Mouse (Mus musculus) urinary bladder, adult 2 months (tissue): ENCODE results near the gene Rora. TPM values are rescaled to one million over a fixed set of nuclear protein-coding genes. Genes with fewer than 3 reads are reported as not detected.

Experiments used
- DNase-seq: peaks from one replicate; pipeline ENCODE4 v3.0.0; 2022; ENCODE audit warnings: low spot score
- polyA plus RNA-seq: library from polyadenylated mRNA; depleted of rRNA; stranded (reverse); fragments of >200 nt; gene quantifications from 2 replicates; pipeline ENCODE4 v1.2.3, GENCODE M21; 2012

Gene Rora
- polyA plus RNA-seq, 1 experiment = 12.2 TPM

DNA sequence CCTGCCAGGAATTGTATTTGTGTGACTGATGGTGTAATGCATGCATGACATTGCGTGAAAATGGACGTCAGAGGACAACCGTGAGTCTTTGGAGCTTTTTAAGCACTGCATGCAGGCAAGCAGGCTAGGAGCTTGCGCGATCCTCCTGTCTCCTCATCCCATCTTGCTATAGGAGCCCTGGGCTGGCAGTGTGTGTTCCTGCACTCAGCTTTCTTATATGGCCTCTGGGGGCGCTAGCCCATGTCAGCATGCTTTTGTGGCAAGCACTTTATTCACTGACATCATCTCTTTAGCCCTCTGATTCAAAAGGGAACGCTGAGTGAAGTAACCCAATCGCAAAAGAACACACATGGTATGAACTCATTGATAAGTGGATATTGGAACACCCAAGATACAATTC lies 105.7 kb downstream of the Rora start:
- DNase-seq = no peak

DNA sequence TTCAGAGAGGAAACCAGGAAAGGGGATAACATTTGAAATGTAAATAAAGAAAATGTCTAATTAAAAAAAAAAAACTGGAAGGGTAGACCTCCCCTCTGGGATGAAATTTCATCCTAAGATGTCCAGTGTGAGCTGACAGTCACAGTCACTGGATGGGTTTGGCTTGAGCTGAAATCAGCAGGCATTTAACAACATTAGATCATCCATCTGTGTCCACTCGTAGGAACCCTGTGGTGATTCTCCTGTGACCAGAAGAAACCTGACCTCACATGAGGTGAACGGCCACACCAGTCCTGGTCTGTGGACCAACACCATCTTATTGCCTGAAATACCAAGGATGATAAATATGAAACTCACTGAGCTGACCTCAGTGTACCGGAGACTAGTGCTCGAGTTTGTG lies 106.7 kb downstream of the Rora start:
- no peak for DNase-seq

DNA sequence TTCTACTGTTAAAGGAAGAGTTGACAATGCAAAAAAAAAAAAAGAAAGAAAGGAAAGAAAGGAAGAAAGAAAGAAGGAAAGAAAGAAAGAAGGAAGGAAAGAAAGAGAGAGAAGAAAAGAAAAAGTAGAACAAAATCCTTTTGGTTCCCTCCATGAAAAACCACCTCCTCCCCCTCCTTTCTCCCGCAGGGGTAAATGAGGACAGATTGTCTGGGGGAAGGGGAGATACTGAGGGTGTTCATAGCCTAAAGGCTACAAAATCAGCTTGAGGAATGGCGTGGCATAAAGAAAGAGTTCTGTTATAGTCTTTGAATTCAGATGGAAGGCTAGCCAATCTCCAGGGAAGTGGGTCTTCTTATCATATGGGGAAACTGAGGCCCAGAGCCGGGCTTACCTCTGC lies 107.3 kb downstream of the Rora start:
- DNase-seq = no peak

DNA sequence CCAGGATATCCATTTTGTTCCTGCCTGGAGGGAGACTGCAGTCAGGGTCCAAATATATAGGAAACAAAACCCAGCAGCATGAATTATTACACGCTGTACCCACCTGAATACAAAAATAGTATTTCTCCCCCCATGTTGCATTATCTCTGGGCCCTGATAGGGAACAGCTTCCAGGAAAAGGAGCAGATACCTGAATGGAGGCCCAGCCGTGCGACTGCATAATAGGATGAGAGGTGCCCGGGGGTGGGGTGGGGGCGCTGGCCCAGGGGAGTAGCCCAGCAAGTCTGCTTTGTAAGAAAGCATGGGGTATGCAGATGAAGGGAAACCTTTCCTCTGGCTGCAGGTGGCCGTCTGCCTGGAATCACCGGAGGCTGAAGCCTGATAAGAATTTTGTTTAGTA lies 108.1 kb downstream of the Rora start:
- no peak for DNase-seq

DNA sequence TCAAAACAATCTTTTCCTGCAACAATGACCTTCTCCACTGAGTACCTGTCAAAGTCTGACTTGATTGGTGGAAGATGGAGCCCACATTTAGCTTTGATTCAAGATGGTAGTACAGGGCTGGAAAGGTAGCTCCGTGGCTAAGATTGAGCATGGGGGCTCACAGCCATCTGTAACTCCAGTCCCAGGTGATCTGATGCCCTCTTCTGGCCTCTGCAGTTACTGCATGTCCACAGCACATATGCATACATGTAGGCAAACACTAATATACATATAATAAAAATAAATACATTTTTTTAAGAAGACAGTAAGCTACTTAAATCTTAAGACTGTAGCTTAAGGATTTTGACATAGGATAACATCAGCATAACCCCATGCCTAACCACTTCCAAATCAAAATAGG lies 112.0 kb downstream of the Rora start:
- DNase-seq = no peak

DNA sequence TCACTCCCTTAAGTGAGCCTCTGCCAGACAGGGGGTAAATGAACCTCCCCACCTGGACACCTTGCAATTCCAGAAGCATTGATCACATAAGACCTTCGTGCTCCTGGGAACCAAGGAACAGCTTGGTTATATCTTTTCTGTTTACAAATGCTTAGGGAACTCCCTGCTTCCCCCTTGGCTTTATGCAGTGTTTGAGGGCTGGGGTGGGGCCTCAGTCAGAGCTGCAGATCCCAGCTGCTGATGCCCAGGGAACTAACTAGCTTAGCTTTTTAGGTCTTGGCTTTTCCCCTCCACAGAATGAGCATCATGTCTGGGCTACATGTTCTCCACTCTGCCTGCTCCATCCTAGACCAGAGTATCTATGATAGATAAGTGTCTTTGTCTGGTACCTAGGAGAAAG lies 116.1 kb downstream of the Rora start:
- DNase-seq = no peak

DNA sequence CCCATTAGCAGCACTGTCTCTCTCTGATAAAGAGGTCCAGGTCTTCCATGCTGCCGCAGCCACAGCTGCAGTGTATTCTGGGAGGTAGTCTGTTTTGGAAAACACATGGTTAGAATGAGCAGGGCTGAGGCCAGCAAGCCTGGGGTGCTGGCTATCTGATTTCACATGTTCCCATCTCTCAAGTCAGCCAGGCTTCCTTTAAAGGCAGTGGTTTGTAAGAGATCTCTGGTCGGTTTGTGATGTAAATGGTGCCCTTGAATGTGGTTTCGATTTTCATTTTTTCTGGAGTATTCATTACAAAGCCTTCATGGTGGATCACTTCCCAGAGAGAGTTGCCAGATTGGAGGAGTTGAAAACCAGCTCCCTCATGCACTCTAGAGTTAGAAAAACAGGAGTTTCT lies 117.8 kb downstream of the Rora start:
- no peak for DNase-seq

DNA sequence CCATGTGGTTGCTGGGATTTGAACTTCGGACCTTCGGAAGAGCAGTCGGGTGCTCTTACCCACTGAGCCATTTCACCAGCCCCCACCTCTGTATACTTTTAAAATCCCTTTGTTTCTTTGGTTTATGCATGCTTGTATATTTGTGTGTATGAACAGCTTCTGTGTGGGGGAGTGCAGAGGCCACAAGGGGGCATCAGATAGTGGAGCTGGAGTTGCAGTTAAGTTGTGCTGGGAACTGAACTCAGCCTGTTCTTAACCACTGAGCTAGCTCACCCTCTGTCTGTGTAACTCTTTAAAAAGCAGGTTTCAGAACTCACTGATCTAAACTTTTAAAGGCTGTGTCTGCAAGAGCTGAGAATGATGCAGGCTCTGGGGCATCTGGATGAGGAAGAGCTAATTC lies 120.2 kb downstream of the Rora start:
- DNase-seq = no peak

DNA sequence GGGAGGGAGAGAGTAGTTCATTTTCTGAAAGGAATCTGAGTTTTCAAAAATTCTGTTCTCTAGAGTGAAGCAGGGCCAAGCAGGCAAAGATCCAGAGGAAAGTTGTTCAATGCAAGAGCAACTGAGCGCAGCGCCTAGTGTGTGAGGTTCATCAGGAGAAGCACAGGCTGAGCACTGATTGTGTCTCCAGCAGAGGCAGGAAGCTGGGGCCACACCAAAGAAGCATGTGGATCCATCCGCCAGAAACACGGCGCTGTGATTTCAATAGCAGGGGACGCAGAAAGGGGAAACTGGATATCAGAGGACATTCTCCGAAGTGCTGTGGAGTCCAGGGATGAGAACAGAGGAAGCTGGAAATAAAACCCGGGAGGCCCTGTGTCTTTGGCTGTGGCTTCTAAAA lies 128.4 kb downstream of the Rora start:
- no peak for DNase-seq

DNA sequence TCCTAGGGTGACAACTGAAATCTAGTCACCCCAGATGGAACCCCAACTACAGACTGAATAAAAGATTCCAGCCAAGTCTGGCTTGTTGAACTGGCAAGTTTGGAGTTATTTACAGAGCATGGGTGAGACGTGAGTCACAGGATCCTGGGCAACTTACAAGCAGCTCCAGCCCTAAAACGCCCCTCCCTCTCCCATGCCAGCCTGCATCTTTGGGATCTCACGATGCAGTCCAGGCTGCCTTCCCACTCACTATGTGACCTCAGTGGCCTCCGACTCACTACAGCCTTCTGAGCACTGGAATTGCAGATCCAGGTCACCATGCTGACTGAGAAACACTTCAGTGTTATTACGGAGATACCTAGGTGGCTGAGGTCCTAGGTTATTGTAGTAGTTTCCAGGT lies 129.0 kb downstream of the Rora start:
- DNase-seq = no peak

DNA sequence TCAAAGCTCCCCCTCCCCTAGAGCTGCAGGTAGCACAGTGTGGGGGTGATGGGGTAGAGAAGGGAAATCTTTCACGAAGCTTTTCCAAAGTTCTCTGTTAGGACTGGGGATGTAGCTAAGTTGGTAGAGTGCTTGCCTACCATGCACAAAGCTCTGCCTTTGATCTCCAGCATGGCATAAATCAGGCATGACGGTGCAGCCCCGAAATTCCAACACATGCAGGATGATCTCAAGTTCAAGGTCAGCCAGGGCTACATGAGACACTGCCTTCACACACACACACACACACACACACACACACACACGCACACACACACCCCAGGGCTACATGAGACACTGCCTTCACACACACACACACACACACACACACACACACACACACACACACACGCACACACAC lies 129.7 kb downstream of the Rora start:
- DNase-seq = no peak

DNA sequence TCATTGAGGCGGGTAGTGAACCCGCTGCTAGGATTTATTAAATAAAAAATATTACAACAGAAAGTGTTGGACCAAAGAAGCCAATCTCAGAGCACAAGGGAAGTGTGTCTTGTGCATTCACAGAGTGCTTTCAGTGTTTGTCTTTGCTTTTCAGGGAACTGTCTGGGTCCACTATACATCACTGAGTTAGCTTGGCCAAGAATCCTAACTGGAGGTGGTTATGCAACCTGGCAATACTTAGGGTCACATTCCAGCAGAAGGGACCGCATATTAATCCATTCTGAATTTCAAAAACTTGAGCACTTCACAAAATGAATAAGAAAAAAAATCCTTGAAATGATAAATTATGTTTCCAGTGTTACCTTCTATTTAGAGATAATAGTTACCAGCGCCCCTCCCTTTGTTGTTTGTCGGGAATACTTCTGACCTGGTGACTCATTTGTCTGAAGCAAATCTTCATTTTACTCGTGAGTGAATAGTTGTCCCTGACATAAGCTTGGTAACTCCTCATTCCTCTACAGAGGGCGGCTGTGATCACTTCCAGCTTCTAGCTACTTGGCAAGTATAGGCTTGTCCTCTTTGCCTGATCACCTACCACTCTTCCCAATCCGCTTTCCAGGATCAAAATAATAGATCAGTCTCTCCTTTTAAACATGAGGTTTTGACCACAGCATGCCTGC lies 133.2 kb downstream of the Rora start:
- no peak for DNase-seq

DNA sequence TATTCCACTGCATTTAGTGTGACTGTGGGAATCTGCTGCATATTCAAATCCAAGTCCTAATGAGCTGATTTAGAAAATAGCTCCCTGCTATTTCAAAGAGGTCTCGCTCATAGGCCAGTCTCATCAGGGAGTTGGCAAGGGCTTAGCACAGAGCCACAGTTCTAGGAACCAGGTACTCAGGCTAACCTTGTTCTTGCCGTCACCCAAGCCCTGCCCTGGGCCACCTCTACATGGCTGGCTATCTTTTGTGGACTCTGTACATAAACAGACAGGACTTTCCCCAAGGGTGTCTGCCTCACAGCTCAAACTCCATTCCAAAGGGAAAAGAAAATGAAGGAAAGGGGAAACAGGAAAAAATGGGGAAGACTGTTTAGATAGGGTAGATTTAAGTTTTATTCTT lies 134.1 kb downstream of the Rora start:
- no peak for DNase-seq

DNA sequence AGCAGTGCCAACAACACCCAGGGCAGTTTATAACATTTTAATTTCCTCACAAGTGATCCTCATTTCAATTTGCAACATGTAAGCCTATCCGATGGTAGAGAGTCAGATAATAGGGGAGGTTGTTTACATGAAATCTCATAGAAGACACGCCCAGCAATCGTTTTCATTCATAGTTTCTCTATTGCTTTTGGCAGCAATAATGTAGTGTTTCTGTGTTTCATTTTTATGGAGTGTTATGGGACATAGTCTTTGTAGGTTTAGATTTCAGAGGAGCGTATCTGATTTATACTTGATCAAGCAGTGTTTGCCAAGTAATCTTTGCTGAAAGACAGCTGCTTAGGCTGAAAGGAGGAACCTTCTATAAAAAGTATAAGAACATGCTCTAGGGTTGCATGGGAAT lies 137.3 kb downstream of the Rora start:
- no peak for DNase-seq

DNA sequence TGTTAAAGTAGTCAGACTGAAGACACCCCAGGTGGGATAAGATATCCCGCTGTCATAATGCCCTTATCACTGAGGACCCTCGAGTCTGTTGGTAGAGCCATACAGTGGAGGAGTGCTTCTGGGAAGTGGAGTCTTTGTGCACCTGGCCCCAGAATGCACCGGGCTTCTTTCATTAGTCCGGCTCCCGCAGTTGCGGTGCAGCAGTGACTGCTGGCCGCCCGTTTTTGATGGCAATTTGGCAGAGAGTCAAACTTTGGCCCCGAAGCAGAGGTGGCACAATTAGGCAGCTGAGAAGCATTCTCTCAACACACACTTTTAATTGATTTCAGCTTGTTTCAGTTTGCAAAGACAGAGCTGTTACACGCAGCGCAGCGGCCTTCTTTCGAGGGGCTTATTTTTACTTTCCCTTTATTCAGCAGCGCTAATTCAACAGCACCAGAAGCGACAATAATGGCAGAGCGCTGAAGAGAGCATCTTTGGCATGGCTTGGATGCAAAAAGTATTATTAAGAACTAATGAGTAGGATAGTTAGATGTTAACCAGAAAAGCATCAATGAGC lies 138.5 kb downstream of the Rora start:
- DNase-seq = no peak

DNA sequence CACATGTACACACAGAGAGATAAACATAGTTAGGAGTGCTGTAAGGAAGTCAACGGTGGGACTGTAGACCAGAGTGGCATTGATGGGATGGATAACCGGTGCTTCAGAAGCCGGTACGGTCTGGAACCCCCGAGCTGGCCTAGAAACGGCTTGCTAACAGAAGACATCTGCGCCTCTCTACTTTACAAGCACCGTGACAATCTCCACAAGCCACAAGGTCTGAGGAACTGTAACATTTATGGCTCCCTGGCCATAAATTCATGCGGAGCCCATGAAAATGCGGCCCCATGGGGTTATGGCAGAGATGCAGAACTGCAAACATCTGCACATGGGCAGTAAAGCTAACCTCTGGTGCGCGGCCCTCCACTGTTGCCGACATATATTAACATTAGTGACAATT lies 141.7 kb downstream of the Rora start:
- no peak for DNase-seq

DNA sequence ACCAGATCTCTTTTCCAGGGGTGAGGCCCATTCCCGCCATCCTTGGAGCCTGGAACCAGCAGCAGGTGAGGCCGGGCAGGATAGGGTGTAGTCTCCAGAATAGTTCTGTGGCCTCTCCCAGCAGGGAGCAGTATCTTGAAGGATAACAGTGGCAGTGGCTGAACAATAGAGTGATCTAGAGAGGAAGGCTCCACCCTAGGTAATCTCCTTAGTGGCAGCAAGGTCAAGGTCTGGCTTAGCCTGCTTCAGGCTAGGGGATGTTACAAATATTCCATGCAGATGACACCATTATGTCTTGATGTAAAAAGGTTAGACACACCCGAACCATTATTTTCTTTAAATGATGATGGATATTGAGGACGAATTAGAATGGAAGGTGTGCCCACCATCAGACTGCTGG lies 144.6 kb downstream of the Rora start:
- DNase-seq = no peak

DNA sequence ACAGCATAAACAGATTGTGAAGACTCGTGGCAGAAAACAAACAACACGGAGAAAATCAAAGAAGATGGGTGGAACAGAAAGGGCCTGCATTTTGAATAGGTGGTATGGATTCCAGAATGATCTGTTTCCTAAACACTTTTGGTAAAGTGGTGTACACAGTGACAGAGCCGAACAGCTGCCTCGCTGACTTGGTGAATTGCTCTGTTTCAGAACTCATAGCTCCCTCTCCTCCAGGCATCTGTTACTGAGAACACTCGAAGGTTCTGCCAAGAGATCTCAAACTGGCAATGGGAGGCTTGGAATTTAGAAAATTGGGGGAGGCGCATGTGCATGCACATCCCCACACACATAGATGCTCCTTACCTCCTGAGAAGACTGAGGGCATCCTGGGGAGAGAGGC lies 145.5 kb downstream of the Rora start:
- DNase-seq = no peak

DNA sequence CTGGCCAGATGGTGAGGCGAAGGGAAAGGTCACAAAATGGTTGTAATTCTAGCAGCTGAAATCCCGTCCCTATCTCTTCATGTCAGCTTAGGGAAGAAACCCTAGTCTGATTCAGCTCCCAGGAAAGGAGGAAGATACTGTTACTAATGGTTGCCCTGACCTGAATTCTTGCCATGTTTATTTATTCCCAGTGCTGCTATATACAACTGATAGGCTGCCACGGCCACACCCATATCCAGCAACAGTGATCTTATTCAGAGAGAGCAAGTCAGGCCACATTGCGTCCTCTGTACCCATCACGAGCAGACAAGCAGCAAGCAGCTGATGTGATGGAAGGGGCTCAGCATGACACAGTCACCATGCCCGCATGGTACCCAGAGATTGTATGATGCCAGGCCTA lies 150.6 kb downstream of the Rora start:
- DNase-seq = no peak

DNA sequence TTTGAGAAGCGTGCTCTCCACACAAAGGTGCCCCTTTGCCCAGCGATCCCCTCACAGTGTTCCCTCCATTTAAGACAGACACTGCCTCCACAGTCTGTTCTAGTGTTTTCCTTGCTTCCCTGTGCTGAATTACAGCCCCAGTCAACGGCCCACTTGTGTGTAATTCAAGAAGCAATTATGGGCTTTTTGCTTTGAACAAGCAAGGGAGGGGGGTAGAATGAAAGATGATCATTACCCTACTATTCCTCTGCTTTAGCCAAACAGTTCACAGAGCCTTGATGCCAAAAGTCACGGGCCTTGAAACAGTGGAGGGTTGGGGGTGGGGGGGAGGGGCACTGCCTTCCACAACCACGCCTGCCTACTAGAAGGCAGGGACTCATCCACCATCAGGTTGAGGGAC lies 152.2 kb downstream of the Rora start:
- DNase-seq = no peak

DNA sequence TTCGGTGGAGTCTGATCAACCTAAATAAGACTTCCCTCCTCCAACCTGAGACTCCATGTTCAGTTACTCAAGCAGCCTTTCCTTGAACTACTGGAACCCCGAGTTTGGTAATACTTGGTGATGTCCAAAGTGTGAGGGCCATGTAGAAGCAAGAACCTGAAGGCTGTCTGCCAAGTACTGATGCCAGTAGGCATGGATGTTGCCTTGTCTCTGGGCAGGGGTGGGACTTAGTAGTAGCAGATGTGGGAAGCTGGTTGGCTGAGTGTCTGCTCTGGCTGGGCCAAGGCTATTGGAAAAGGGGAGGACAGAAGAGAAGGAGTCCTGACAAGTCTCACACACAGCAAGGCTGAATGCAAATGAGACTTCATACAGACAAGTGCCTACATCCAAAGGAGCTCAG lies 154.1 kb downstream of the Rora start:
- no peak for DNase-seq

DNA sequence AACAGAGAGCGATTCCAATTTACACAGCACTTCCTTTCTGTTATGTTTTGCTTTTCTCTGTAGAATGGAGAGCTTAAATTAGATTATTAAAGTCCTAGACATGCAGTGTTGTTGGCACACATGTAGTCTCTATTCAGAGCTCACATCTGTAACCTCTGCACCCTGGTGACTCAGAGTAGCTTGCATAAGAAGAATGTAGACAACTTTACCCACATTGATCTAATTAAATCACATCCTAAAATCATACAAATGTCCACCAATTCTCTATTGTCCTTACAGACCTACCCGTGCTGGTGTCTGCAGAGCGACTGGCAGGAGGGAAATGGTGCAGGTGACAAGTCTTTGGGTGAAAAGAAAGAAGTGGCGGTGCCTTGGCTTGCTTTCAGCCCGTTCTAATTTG lies 155.9 kb downstream of the Rora start:
- no peak for DNase-seq

DNA sequence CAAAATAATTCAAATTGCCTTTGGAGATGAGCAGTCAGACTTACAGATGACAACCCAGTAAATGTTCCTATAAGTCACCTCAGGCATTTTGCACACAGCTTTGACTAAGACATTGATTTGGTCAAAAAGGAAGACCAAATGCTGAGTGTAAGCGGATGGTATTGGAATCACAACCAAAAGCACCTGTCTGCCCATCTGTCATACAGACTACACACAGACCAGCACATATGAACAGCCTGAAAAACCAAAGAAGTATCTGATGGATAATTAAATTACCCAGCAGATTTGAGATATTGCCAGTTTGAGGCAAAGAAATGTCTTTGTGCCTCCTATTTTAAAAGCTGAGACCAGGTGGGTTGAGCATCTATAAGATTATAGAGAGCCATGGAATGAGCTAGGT lies 161.1 kb downstream of the Rora start:
- DNase-seq = no peak

DNA sequence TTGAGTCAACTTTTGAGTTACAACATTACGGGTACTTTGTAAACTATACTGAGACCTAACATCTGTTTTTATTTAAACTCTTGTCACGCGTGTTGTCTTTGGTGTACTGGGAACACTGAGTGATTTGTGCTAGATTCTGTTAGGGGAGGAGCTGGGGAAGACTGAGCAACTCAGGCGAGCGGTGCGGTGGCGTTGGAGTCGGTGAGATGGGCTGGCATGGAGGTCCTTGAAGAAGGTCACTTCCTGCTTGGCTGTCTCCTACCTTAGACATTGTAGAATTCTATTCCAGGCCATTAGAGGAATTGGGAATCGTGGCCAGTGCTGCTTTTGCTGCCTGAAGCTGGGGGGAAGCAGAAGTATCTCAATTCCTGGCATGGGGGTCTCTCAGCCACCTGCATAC lies 162.3 kb downstream of the Rora start:
- no peak for DNase-seq
